Mouse (Mus musculus) cerebellum, postnatal 4 days (tissue): ENCODE measurements around the gene St5.

Experiments
- DNase-seq, 2 experiments: peaks; one replicate each; pipeline ENCODE4 v3.0.0; 2022; ENCODE audit warnings: low spot score in 2 of 2, mixed read lengths in 1 of 2

St5 gene

DNA sequence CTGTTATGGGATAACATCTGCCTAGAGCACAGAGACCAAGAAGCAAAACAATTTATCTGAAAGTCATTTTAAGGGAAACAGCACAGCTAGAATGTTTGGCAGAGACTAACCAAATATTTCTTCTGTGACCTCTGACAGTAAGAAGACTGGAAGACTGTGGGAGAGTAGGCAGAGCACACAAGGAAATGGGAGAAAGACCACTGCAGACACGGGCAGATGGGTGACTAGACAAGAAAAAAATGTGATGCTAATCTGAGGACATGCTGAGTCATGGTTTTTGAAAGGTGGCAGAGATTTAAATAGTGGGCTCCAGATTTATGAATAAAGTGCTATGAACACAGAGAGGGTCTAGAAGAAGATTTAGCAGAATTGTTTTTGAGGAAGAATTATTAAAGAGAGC is 61.4 kb downstream of the St5 start:
- DNase-seq: no peak

DNA sequence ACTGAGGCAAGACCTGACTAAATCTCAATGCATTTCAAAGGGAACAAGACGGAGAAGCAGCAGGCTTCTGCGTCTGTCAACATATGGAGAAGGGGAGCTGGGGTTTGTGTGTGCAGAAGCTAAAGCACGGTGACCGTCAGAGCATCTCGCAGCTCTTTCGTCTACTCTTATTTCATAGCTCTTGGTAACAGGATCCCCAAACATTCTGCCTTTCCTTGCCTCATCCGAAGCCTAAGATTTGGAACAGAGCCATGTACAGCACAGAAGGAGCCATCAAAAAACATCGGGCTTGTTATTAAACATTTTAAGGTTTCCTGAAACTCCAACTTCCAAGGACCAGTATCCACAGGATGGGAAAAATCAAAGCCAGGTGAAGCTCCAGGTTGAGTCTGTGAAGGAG is 62.3 kb downstream of the St5 start:
- DNase-seq: no peak

DNA sequence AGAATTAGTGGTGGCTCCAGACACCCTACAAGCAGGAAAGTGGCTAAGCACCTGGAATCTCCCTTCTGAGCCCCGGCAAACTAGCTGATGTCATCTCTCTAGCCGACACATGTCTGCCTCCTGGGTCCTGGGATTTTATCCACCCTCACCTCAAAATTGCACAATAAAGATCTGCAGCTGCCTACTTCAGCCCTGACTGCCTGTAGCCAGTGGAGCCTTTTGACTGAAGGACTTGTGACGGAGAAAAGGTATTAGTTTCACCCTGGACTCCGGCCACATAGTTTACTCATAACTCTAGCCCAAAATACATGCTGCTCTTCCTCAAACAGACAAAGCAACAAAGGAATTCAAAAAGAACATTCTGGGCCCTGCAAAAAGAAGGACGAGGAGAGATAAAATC is 66.0 kb downstream of the St5 start:
- DNase-seq: no peak

DNA sequence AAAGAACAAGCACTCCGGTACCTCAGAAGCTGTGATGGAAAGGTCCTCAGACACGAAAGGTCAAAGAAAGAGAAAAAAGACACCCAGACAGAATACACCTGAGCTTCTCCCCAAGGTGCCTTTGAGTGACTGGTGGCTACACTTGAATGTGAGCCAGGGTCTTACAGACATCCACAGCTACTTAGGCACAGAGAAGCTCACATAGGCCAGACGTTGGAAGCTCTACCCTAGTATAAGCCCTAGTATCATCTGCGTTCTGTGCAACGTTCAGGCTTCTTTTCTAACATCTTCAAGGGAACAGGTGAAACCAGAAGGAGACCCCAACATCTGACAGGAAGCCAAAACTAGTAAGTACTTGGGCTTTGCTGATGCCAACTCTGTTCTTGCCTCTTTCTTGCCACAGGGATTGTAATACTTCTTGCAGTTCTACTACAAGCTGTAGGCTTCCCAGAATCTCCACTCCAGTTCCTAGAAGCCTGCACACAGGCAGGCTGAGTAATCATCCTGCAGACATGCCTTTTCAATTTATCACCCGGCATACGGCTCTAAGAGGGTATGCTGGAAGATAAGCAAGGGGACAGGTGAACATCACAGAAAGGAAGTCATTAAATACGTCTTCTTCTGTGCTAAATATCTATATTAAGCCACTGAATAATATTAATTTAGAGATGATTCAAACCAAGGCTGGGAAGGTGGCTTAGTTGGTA is 67.2 kb downstream of the St5 start:
- no peak for DNase-seq

DNA sequence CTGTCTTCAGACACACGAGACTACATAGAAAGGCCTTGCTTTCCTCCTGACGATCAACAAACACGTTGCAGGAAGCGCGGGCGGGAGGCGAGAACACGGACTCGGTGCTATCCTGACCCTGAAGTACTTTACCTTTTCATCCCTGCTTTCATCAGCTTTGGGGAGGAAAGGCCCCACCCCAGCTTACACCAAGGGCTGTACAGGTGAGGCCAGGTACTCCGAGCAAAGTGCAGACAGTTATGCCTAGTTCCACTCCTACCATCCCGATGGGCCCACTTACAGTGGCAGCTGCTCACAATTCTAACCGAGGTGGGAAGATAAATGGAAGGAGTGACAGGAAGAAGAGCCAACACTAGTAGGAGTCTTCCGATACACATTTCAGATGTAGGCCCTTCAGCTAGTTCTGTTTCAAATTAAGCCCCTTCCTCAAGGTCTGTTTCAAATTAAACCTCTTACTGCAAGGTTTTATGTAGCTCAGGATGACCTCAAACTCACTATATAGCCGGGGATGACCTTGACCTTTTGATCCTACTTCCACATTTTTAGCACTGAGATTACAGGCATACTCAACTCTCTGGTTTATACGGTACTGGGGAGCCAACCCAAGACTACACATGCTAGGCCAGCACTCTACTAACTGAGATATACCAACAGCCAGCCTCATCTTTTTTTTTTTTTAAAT is 69.9 kb downstream of the St5 start:
- no peak for DNase-seq

DNA sequence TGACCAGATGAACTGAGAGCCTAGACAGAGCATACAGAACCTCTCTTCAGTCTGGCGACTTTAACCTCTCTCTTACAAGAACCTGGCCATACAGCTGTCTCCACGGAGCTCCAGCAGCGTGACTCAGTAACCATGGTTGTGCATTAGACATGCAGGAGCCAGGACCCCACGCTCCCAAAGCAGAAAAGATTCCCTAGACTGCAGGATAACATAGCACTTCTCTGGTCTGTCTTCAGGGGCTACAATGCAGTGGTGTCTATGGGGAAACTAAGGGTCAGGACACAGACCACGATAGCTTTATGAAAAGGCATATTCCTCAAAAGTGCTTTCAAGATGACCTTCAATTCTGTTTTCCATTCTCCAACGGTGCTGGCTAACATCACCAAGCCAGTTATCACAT is 72.1 kb downstream of the St5 start:
- DNase-seq: no peak

DNA sequence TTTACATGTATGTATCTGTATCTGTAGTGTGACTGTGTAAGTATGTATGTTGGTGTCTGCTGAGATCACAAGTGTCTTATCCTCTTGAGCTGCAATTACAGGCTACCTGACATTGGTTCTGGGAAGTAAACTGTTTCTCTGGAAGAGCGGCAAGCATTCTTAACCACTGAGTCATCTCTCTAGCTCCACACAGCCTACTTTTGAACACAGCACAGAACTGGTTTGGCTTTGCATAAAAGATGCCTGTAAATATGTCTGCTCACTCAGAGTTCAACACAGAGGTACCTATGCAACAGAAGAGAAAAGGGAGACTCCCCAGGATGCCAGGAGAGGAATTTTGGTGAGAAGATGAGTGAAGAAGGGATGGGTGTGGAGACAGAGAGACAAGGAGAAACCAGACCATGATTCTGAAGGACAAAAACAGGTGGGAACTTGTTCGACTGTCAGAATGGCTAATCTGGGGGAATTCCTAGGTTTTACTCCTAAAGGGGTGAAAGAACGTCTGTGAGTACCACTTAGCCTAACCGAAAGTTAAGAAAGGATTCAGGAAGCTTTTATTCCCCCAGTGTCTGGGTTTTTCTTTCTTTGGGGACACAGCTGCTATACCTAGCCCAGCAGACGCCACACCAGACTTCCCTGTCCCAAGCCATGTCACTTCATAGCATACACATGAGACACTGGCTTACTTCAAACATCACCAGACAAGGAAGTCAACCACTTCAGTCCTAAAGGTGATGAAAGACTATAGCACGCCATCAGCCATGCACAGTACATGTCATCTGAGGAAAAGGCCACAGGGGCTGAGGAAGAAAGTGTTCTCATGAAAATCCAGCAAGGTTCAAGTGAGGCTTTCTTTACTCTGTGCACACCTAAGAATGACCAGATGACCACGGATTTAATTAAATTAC is 73.3 kb downstream of the St5 start:
- DNase-seq: no peak

DNA sequence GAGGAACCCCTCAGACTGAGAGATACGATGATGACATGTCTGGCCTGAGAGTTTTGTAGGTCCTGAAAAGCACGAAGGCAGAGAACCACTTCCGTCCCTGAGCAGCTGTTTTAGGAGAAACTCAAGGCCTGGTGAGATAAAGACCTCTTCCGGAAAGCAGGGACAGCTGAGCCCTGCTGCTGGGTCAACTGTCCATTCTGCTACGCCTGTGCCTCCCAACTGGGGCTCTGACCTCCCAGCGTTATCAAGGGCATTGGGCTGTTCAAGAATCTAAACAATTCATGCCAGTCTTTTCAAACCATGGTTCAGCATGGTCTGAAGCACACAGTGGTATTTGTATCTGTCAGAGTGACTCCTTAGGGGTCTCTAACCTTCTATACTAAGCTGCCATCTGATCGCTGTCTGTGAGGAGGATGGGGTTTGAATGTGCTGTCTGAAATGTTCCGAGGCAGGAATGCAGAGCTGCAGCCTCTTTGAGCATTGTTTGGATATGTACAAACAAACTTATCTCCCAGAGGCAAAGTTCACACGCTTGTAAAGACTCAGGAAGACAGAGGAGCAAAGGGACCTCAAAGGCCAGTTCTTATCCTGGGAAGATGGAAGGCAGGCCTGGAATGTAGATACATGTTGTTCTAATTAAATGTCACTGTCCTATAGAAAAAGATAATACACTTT is 74.3 kb downstream of the St5 start:
- DNase-seq: no peak

DNA sequence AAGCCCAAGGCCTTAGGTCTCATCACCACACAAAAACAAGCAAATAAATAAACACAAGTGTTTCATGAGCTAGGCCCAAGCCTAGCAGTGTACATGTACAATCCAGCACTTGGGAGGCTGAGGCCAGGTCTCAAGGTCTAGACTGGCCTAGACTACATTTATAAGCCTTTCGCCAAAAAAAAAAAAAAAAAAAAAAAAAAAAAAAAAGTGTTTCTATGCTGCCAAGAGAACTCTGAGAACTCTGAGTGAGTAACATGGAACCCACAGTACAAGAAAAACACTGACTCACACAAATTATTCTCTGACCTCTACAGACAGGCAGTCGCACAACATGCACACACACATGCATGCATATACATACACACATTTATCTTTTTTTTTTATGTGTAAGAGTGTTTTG is 75.6 kb downstream of the St5 start:
- DNase-seq: no peak

DNA sequence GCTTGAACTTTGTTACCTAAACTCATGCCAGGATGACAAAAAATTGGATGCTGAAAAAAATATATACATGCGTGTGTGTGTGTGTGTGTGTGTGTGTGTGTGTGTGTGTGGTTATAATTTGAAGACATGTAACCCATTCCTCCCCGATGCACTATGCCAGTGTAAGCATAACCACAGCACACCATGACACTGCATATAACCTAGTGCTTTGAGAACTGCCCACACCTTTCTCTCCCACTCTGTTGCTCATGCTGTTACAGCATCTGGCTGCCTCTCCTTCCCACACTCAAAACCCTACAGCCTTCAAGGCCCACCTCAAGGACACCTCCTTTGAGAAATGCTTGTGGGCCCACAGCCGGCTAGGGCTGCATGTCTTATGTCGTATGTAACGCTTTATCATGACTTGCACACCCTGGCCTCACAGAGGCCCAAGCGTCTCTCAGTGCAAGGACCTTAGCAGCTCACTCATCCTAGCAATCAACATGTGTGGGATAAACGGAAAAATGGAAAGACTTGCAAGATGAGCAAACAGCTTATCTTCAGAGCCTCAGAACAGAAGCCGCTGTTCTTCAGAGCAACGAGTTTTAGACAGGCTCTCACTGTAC is 81.1 kb downstream of the St5 start:
- no peak for DNase-seq

DNA sequence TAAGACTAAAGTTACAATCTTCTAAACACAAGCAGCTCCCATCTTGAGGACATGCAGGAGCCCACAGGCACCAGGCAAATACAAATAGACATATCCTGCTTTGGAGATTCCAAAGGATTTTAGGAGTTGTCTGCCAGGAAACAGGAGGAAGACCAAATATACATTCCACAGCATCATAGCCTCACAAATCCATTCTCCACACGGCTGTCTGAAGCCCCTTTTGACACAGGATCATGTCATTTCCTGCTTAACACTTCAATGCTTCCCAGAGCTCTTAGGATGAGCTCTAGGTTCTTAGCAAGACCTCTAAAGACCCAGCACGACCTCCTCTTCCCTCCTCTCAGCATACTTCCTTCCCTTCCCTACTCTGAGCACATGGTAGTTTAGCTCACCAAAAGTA is 82.4 kb downstream of the St5 start:
- no peak for DNase-seq

DNA sequence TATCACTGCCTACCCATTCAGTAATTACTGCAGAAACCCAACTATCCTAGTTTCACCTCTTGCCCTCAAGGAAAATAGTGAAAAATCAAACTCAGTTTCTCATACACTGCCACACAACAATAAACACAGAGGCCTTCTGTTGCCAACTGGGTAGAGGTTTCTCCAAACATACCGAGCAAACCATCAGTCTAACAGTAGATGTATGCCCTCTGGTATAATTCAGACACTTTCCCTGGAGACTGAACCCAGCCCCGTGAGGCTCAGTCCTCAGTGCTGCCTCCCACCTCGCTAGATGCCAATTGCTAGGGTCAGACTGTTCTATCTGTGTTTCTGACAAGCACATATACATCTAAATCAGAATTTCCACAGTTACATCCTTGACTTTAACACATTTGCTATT is 83.1 kb downstream of the St5 start:
- DNase-seq: no peak

DNA sequence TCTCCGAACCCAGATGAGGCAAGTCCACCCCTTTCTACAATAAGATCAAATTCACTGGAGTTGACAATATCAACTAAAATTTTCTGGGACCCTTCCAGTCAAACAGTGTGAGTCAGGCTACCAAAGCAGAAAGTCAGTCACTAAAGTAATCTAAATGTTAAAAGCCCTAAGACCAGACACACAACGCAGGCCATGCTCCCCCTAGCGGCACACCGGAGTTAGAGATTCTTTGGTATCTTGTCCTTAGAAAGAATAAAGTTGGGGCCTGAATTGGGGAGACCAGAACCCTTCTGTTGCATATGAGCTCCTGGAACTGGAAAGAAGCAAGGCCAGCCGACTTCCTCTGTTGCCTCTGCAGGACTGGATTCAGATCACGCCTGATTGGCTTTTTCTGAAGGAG is 84.7 kb downstream of the St5 start:
- peak; percentile 43 to 70 for DNase-seq

DNA sequence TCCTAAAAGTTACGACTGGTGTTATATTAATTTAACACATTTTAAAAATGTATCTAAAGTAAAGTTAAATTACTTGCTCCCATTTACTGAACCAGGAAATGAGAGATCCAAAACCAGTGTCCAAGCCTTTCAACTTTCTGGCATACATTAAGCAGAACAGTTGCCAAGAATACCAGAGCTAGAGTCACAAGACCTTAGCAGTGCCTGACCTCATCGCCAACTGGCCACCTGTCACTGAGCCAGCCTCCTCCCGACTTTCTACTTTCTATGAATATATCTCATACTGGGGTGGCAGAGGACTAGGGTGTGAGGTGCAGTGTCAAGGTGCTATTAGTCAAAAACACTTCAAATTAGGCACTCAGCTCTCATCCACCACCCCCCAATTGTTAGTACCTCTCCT is 85.6 kb downstream of the St5 start:
- DNase-seq: peak in 1 of 2 experiments; percentile 27

DNA sequence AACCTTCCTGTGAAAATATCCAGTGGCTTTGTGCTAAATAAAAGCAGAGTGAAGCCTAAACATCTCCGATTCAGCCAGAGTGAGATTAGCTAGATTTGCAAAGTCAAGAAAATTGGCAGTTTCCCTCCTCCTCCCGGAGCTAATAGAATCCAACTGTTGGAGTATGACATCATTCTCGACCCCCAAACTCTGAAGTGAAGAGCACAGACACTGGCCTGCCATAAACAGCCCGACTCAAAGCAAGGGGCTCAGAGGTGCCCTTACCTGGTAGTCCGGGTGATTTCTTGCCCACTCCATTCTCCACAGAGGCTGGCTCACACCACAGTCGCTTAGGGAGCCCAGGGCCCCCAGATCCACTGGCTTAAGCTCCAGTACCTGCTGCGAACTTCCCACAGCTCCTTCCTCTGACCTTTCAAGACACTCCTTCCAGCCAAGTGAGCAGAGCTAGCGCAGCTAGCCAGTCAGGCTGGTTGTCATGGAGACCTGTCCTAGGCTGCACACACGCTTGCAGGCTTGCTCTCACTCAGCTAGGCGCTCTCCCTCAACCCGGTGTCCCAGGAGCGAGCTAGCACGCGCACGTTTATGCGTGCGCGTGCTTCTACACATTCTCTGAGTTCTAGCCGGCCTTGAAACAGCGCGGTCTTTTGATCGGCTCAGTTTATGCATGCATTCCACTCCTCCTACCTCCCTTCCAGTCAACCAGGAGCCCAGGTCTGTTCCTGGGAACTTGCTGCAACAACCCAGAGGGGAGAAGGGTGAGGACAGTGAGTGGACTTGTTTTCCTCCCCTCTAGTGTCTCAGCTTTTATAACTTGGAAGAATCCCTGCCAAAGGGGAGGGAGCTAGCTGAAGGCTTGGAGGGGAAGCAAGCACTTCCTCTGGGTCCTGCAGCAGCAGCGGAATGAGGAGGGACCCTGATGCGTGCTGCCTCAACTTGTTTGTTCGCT is 87.1 kb downstream of the St5 start:
- peak; percentile 36 to 65 for DNase-seq

DNA sequence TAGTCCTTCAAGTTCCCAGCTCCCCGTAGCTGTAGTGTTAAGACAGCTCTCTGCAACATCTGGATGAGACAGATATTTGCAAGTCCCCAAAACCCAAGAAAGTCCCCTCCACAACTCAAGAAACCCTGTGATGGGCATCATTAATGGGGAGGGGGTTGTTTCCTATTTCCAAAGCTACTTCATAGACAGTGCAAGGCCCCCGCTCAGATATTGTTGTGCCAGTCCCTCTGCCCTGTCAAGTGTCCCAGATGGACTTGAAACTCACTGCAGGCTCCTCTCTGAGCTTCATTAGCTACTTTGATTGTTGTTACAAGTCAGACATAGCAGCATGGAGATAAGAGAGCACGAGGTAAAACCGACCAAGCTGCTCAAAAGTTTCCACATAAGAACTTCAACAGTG is 87.8 kb downstream of the St5 start:
- no peak for DNase-seq

DNA sequence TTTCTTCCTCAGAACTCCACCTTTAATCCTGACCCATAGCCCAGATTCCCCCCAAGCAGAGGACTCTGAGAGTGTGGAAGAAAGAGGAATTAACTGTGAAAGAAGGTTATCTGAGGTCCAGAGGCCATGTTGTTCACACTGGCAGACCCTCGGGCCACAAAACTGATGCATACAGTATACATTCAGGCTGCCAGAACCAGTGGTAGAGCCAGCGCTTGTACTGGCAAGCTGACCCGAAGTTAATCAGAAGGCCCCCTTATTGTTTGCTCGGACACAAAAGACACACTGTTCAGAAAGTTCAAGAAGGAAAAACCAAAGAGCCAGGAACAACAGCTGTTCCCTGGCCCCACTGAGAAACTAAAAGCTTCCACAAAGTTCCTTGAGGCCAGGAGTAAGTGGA is 88.5 kb downstream of the St5 start:
- no peak for DNase-seq

DNA sequence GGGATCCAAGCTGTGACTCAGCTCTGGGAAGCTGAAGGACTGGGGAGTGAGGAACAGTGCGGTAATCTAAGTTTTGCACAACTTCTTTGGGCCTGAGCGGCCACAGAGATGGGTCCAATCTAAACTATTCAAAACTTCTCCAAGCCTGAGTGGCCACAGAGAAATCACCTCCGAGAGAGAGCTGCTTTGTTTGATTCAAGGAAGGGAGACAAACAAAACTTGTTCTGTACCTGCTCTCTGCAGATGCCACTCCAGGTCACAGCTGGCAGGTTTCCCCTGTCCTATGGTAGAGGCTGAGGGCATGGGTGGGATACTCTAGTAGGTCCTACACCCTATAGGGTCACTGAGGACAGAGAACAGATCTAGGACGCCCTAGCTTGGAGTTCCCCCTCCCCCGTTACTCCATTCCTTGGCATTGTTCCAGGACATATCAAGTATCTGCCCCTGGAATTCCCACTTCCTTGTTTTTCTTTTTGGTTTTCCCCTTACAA is 89.8 kb downstream of the St5 start:
- no peak for DNase-seq

DNA sequence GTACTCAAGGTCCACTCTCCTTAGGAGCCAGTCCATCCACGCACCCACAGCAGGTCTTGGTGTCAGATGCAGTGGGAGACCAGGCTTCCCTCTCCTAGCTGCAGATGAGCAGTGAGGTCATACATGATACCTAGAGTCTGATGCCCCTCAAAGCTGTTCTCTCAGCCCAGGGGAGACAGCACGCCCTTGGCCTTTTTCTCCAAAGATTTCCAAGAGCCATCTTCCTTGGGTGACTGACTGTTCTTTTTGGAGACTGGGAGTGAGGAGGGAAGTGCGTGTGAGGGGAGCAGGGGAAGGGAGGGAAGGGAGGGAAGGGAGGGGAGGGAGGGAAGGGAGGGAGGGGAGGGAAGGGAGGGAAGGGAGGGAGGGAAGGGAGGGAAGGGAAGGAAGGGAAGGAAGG is 90.4 kb downstream of the St5 start:
- DNase-seq: no peak

DNA sequence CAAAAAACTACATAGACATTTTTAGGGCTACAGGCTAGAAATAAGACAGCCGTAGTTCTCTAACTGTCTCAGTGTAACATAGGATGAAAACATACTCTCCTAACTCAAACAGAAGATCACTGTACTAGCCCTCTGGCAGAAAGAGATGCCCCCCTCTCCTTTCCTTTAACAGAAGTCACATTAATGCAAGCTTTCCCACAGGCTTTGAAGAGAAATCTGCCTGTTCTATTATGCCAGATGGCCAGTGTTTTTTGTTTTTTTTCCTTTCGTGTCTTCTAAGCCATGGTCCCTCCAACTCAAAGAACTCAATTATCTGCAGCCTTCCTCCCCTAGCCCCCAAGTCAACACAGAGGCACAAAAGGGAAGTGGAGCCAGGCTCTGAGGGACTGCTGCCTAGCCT is 90.9 kb downstream of the St5 start:
- DNase-seq: no peak
